Mouse (Mus musculus): ENCODE measurements around the gene Rtl5.
A peak's percentile ranks its signal among the peaks of the same experiment; 100 is the strongest.
"Not testable (repeated sequence)": the region's sequence is repeated elsewhere in the genome, so short reads cannot be mapped to it uniquely, and the experiment has no call there.

Rtl5 gene

DNA sequence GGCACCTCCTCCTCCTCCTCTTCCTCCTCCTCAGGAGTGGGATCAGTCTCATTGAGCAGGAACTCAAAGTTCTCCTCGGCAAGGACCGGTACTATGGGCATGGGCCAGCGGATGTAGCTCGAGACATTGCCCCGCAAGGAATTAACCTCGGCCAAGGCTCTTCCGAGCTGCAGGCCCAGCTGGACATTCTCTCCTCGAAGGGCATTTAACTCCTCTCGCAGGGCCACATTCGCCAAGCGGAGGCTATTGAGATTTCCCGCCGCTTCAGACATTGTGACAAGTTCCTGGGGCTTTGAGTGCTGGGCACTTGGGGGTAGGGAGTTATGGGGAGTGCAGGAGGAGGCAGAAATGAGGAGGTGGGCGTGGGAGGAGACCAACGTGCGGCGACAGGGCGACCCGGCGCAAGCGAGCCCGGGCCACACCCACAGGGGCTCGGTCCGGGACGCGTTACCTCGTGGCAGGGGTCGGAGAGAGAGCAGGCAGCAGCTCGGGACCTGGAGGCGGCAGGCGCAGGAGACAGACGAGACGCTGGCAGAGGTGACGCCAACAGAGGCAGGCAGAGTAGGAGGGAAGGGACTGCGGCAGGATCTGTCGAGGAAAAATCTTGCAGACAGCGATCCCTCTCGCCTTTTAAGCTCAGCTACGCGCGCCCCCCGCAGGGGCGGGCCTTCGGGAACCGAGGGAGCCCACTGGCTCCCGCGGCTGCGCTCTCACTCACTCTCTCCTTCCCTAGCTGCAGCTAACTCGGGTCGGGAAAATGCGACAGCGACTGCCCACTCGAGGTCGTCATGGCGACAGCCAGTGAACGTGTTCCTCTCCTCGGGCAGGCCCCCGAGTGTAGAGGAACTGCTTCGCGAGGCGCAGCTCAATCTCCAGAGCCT lies at the start of gene Rtl5:
Gene Rtl5 (minus strand): TSS at position 714 of the 881 bp plus-strand sequence.
- peak; percentile 70 for DNase-seq (ENCODE audit: low spot score)

DNA sequence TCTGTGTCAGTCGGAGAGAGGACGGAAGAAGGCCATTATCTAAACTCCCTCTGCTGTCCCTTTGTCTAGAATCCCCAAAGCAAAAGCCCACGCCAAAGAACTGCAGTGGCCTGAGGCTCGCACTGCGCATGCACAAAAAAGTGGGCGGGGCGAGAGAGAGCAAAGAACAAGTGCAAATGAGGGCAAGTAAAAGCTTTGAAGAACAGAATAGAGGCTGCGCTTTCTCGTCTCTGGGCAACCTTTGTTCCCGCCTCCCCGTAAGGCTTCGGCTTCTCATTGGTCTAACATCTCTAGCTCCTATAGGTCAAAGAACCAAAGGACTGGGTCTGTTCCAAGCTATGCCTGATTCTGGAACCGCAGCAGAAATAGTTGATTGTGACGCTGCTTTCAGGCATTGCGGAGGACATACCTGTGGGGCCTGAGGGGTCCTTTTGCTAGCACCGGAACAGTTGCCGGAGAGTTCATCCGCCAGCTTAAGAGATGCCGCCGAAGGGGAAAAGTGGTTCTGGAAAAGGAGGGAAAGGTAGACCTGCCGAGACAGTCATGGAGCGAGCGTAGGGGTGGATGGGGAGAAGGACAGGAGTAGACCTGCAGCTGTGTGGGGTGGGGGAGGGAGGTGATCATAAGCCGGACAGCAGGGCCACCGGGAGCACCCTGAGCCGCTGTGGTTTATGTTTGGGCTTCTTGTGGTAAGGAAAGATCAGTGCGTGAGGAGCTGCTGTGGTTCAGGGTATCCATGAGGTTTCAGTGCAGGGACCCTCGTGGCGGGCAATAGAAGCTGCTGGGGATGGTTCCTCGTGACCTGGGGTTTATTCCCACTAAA lies 48.1 kb upstream of the Rtl5 start, which contains the start of gene Pin4:
Gene Pin4 (plus strand): TSS at position 406 of the 823 bp plus-strand sequence.
- peak; percentile 96 for DNase-seq (ENCODE audit: low spot score)

DNA sequence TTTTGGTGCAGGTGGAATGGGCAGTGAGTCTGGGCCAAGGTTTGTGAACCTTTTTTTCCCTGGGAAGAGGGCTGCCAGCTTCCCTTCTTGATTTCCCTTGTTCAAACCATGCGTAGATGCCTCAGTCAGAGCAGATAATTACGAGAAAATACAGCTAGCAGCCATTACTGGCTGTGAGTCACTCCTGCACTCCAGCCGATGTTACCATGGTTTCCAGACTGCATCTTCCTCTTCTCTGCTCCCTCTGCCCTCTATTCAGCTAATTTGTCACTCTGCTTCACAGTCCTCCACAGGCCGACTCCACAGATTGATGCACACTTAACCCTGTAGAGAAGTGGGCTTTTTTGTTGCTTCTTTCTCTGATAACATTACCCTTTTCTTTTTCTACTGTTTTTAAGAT lies 44.6 kb upstream of the Rtl5 start:
- peak; percentile 12 for DNase-seq (ENCODE audit: low spot score)

DNA sequence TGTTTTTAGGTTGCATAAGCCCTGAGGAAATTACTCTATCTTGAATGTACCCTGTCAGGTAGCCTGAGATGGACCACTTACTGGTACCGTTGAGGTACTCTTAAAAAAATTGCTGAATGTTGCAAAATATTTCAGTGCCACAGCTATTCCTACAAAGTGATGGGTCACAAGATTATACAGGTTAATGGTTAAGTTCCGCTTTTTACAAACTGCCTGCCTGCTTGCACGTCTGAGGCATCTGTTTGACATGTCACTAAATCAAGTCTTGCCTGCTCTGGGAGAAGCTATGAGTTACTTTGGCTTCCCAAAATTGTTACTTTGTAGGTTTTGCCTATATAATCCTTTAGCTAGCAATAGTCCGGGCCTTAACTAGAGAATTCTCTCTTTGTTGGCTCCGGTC lies 38.2 kb upstream of the Rtl5 start:
- DNase-seq (ENCODE audit: low spot score): not testable (repeated sequence)

DNA sequence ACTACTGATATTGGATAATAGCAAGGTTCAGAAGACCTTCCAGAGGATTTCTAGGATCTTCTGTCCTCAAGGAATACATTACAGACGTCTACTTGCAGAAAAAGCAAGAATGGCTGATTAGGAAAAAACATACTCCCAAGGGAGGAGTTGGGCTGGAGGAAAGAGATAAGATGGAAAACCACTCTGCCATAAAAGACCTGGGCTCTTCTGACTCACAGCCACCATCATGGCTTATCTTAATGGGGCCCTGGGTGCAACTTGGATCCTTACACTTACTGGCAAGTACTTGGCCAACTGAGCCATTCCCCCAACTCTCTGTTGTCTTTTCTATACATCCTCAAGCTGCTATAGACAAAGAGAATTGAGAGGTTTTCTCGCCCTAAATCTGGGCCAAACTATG lies 32.7 kb upstream of the Rtl5 start:
- DNase-seq (ENCODE audit: low spot score): not testable (repeated sequence)

DNA sequence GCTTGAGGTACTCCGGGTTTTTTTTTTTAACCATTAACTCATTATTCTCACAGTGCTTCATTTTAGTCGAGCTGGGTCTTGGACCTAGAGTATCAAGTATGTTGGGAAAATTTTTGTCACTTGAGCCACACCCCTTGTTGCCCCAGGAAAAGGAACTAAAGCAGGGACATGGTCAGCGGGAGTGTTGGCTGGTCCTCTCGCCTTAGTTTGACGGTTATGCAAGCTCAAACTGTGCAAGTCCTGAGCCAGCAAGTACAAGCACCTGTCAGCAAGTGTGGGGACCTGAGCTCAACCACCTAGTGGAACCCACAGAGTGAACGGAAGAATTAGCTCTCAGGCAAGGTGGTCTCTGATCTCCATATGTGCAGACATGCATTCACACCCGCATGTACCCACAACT lies 30.8 kb upstream of the Rtl5 start:
- DNase-seq (ENCODE audit: low spot score): no peak

DNA sequence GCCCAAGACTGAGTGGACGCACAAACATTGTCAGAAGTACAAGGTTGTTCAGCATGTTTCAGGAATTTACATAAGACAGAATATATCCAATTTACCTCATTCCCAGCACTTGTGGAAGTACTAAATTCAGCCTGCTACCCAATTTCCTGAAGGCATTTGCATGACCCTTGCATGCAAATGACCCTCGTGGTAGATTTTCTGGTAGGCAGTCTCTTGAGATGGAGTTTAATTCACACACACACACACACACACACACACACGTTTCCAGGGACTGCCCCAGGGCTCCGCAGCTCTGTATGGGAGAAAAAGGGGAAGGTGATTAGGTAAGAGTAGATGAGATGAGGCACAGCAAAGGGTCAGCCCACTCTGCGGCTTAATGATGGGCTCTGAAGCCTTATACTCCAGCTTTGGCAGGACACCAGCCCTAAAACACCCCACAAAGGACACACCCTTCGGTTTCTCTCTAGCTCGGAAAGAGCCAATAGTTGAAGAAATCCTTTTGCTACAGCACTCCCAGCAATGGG lies 23.3 kb upstream of the Rtl5 start:
- DNase-seq (ENCODE audit: low spot score): no peak

DNA sequence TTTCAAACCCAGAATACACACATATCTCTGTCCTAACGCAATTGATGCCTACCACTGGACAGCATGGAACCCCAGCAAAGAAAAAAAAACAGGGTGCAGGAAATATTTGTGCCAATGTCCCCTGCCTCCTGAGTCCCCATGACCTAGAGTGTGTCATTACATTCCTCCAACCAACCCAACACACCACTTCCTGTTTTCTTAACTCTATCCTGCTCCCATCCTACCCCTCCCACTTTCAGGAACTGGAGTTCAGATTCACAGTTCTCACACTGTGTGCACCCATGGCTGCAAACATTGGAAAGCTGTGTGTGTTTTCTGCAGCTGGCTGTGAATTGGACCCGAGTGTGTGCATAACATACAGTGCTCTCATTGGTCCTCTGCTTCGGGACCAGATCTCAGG lies 19.5 kb upstream of the Rtl5 start:
- no peak for DNase-seq (ENCODE audit: low spot score)

DNA sequence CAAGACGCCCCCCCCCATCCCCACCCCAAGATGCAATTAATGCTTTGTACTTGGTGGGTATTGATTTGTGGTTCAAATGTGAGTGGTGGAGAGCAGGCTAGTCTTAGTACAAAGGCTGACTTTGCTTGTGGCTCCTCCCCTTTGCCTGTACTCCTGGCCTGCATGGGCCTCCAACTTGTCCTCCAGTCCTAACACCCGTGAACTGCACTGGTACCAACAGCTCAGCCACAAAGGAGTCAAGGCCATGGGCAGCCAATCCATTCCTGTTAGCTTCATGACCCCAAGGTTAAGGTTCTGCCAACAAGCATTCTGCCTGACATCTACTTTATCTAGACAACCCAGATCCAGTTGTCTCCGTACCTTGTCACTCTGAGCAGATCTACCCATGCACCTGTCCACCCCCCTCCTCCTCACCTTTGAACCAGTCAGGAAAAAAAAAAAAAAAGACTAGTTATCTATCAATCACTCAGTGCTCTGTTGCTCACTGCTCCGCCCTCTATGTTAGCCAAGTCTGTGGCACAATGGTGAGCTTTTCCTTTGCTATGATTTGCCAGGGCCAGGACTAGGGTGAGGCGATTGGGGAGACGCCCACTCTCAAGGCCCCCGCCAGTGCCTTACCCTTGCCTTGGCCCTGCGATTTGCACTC lies 14.8 kb upstream of the Rtl5 start:
- DNase-seq (ENCODE audit: low spot score): no peak

DNA sequence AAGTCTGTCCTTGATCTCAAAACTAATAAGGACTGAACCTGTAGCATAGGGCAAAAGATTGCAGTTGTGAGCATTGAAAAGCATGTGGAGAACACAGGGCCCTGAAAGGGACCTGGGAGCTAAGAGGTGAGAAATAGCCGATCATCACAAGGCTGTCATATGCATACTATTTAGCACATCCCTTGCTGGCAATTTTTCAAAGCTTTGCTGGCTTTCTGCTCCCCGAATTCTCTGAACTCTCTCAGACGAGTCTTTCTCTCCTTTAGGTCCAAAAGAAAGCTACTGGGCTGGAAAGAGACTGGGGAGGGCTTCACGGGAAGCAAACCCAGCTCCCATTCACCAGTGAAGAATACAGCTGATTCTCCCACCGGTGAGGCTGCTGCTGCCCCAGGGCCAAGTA lies 11.2 kb upstream of the Rtl5 start:
- DNase-seq (ENCODE audit: low spot score): no peak

DNA sequence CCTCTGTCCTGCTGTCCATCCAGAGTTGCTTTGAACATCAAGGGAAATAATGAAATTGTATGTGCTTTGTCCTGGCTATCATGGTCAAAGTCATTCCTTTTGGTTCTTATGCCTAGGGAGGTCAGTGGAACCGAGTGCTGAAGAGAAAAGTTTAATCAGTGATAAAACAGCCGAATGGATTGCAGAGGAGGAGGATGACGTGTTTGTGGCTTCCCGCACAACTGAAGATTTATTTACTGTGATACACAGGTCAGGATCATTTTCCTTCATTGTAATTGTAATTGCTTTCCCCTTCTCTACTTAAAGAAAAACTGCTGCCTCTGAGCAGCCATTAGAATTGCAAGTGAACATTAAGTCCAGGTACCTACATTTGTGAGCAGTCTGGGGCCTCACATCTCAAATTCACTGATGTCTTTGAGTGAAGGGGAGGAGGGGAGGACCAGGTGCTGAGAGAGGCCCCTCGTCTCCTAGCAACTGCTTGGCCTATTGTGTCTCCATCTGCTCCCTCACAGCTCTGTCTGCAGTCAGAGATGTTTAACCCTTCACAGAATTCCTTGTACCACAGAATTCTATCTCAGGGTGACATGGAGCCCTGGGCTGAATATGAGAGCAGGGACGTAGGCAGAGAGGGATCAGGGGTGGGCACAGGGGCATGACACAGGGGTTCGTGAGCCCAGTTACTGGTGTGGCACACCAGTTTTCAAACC lies 10.6 kb upstream of the Rtl5 start:
- DNase-seq (ENCODE audit: low spot score): no peak

DNA sequence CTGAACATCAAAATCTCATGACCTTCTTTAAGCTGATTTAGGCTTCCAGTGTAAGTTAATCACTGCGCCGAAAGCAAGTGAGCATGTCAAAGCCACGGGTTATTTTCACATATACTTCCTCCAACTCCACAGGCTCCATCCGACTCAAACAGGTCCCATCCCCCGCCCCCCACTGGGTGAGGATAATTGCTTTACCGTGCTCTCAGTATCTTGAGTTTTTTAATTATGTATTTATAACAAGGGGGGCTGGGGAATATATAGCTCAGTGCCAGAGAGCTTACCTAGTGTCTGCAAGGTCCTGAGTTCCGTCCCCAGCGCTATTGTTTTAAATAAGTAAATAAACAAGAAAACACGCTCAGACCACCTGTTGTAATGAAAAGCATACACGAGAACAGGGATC lies 10.0 kb upstream of the Rtl5 start:
- DNase-seq (ENCODE audit: low spot score): no peak

DNA sequence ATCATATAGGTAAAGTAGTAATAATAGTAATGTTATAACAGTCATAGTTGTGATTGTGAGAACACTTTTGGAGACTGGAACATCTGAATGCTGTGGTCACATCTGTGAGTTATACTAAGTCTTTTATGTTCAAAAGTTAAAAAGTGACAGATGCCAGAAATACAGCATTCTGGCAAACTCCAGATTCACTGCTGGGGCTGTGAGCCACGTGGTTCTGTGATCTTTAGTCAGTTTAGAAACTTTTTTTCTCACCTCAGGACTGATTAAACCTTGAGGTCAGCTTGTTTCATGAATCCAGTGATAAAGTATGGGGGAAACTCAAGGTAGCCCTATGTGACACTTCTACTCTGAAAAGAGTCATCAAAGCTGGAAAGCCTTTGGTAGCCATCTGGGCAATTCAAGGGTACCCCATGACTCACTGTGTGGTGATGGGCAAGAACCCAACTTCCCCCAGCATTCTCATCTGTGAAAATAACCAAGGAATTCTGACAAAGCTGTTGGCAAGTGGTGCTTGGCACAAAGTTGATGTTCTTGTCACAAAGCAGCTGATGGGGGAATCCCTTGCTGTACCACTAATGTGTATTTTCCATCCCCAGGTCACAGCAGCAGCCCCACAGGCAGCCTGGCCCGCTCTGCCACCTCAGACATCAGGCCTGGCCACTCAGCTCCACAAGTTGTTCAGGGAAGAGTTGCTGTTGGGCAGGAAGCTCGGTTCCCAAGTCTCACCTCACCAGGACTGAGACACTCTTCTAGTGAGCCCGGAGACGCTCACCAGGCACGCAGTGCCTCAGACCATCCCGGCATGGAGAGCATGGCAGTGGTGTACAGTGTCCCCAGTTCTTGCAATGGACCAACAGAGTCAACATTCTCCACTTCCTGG lies 6.0 kb upstream of the Rtl5 start:
- DNase-seq (ENCODE audit: low spot score): no peak

DNA sequence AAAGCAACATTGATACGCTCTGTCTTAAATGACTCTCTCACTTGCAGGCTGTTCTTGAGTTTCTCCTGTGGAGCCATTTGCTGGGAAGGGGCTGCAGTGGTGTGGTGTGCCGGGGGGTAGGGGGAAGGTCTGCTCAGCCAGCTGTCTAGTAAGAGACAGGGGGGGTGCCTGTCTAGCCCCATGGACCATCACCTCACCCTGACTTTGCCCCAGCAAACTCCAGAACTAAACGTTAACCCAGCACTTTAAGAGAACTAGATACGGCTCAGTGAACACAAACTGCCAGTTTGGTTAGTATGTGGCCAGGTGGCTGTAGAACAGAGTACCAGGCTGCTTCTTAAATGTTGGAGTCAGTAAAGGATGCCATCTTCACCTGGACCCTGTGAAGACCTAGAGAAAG lies 4.1 kb upstream of the Rtl5 start:
- no peak for DNase-seq (ENCODE audit: low spot score)

DNA sequence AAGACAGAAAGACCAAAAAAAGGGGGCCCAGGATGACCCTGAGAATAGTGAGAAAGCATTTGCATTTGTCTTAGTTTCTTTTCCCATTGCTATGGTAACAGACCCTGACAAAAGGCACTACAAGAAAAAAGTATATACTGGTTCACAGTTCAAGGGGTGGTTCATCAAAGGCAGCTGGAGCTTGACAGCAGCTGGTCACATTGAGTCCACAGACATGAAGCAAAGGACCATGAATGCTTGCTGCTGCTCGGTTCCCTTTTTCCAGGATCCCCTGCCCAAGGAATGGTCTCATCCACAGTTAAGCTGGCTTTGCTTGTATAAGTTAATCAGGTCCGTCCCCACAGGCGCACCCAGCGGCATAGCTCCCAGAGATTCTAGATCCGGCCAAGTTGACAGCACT lies 3.3 kb upstream of the Rtl5 start:
- no peak for DNase-seq (ENCODE audit: low spot score)

DNA sequence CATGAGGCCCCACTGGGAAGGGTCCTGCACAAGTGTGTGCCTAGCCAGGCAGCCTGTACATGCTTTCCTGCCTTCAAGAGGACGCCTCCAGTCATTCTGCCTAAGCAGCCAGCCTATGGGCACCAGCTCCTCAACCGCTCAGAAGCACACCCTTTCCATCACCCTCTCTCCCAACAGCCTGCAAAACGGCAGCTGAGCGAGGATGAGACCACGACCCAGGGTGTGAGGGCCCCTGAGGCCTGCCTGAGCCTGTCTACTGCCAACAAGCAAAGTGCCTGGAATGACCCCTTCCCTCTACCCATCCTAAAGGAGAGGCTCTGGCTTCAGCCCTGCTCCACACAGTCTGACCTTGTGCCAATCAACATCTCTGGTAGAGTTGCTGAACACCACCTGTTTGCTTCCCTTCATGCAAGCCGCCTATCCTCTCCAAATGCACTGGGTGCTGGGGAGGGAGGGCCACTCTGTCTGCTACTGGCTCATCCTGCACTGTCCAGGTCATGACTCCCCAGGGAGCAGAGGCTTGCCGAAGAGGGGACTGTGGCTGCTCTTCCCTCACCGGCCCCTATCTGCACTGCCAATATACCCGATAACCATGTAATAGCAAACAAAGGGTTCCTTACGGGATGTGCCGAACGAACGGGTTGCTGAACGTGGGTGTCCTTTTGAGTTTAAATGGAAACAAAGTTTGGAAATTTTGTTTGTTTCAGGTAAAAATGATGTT lies 2.7 kb upstream of the Rtl5 start:
- DNase-seq (ENCODE audit: low spot score): no peak

DNA sequence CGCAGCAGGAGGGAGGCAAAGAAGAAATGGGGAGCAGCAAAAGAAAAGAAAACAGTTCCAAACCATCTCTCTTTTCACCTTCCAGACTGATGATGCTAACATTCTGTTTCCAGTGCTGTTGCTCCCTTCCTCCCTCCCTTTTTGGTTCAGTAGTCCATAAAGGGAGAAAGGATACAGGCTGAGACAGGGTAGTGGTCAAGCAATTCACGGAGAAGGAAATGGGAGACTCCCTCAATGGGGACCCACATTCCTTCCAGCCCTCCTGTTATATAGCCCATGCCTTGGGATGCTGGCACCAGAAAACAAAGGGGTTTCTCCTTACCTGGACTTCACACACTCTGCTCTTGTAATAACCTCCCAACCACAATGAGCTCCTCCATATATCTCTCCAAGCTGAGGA lies 413 bp upstream of the Rtl5 start:
- no peak for DNase-seq (ENCODE audit: low spot score)

DNA sequence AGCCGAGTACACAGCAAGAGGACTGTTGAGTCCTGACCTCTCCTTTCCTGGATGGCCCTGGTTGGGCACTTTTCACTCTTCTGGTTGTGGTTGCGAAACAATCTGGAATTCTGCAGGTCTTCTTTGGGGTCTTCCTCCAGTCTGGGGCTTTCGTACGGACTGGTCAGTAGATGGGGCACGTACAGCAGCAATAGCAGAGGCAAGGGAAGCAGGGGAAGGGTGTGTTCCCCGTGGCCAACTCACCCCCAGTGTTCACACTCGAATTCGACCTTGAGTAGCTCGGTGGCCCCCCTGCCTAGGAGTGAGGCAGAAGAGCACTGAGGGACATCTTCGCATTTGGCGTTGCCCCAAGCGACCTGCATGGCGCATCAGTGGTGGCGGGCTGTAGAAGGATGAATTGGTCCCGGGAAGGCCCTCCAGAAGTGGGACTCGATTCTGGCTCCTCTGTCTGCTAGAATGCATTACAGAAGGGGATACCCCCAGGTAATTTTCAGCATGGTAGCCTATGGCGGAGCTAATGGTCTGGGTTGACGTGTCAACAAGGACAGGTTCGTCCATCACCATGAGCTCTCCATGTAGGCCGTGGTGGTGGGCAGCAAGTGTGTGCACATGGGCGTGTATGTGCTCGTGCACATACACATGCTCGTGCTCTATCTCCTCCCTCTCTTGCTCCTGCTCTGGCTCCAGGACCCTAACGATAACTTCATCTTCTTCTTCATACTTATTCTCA lies 2.1 kb downstream of the Rtl5 start:
- no peak for DNase-seq (ENCODE audit: low spot score)

DNA sequence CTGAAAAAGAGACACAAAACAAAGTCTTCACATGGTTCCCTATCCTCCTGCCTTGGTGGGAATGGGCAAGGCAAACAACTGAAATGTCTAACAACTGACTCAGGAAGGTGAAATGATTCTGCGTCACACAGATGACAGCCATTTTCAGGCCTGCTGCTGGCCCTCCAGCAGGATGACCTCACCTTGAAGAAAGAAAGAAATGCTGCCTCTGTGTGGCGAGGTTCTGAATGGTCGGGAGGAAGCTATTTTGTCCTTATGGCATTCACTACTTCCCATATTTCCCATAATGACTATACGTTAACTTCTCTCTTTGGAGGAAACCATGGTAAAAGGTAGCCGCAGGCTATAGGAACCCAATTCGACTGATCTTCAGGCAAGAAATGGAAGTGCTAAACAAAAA lies 4.0 kb downstream of the Rtl5 start:
- DNase-seq (ENCODE audit: low spot score): no peak

All from layer of hippocampus, adult 11-12 months (tissue).